Mouse (Mus musculus) thymus, adult 2 months (tissue): ENCODE measurements around the gene Stk38l.

Experiments used
- CTCF ChIP-seq: fragments of 200-500 bp; IDR thresholded peaks from 2 replicates; pipeline ENCODE4 v1.5.1; 2012; ENCODE audit warnings: mild to moderate bottlenecking, control low read depth, low read length, moderate library complexity, borderline replicate concordance; ENCODE audit not compliant: control insufficient read depth, poor library complexity, insufficient read depth; ENCODE audit errors: extremely low read depth
- POLR2A ChIP-seq: fragments of 200-500 bp; IDR thresholded peaks from 2 replicates; pipeline ENCODE4 v1.6.1; 2012; ENCODE audit warnings: mild to moderate bottlenecking, low read length, control low read depth, moderate library complexity; ENCODE audit not compliant: control insufficient read depth, poor library complexity, insufficient read depth; ENCODE audit errors: extremely low read depth

DNA sequence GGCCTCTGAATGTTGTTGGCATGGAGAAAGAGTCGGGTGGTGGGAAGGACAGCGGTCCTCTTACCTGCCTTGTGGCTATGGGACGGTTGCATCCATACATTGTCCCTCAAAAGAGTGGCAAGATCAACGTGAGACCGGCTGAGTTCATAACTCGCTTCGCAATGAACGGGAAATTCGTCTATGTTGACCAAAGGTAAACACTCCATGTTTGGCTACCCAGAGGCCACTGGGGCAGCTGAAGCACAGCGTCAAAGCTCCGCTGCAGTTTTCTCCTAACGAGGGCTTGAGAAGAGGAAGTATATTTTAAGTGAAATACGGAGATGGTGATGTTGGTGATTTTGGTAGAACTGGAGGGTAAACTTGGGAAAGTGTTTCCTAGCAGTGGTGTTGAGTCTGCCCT is 97.2 kb downstream of the Stk38l start:
- no peak for TF ChIP-seq POLR2A
- TF ChIP-seq CTCF, result no peak
